Comparison of ENCODE assay signal across 8 mouse cellular contexts in the genomic region with DNA sequence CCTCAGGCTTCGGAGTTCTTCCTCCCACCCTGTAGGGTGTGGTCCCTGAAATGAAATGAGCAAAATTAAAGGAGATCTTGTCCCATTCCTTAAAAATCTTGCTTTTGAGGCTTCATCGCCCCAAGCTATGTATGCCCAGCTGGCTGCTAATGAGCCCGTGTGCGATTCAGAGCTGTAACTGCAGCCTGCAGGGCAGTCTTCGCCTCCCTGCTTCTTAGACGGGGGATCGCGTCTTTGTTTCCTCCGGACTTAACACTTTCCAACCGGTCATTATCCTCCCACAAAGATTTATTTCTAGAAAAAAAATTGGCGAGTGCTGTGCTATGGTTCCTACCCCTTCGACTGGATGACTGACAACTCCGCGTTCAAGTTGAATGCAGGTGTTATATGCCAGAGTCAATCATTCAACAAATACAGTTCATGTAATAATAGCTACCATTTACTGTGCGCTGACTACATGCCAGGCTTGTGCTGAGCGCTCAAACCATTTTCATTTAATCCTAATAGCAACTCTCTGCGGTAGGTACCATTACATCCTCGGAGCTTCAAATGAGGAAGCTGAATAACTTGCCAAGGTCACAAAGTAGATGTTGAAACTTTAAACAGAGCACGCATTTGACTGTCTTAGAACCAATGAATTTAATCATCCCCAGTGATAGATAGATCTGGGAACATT. TPM values are rescaled to one million over a fixed set of nuclear protein-coding genes. Genes with fewer than 3 reads are reported as not detected.
A peak's percentile ranks its signal among the peaks of the same experiment; 100 is the strongest.
DNase-seq lines count a peak whose midpoint lies in the region; ATAC-seq and TF ChIP-seq lines count a peak whose summit lies in the region.

No protein-coding gene starts in this region.

- no peak for TF ChIP-seq EP300 in ES-Bruce4 (IDR thresholded peaks at IDR 0.05; ENCODE audit: insufficient read depth, low read depth, low read length)
- no peak for TF ChIP-seq EP300 in liver, embryonic 14.5 days (IDR thresholded peaks at IDR 0.05; ENCODE audit: low read depth)

- H3K27ac ChIP-seq in heart, embryonic 15.5 days: peak overlapping the region; percentile 100
- H3K27ac ChIP-seq in ES-Bruce4 (ENCODE audit: insufficient read depth, low read length): peak overlapping the region; percentile 99
- H3K27ac ChIP-seq in forebrain, embryonic 12.5 days: peak overlapping the region; percentile 99
- peak overlapping the region; percentile 99 for H3K27ac ChIP-seq in liver, embryonic 14.5 days
- peak overlapping the region; percentile 100 for H3K27ac ChIP-seq in stomach, embryonic 14.5 days (ENCODE audit: low read length)

- no peaks in the 10 kb centered on the region for H3K36me3 ChIP-seq in heart, embryonic 15.5 days
- no peaks in the 10 kb centered on the region for H3K36me3 ChIP-seq in ES-Bruce4 (ENCODE audit: control insufficient read depth, insufficient read depth, low read length, poor library complexity, severe bottlenecking)
- H3K36me3 ChIP-seq in forebrain, embryonic 12.5 days (replicated peaks): no peaks in the 10 kb centered on the region
- H3K36me3 ChIP-seq in liver, embryonic 14.5 days (replicated peaks; ENCODE audit: control insufficient read depth, insufficient read depth, low read depth): no peaks in the 10 kb centered on the region
- H3K36me3 ChIP-seq in stomach, embryonic 14.5 days (ENCODE audit: control insufficient read depth, insufficient read depth, low read length): no peaks in the 10 kb centered on the region

- intact Hi-C loops in left cerebral cortex, postnatal 14 days (cut with DNase I): no loop called here

- H3K4me2 ChIP-seq in heart, embryonic 15.5 days: peak overlapping the region; percentile 87
- H3K4me2 ChIP-seq in forebrain, embryonic 12.5 days: peak overlapping the region; percentile 77
- H3K4me2 ChIP-seq in liver, embryonic 14.5 days (ENCODE audit: low read depth): peak overlapping the region; percentile 100
- peak overlapping the region; percentile 89 for H3K4me2 ChIP-seq in stomach, embryonic 14.5 days (replicated peaks; ENCODE audit: low read depth, low read length)

- TF ChIP-seq CTCF in ES-Bruce4 (IDR thresholded peaks at IDR 0.05; ENCODE audit: low read depth, low read length): no peak
- no peak for TF ChIP-seq CTCF in liver, embryonic 14.5 days (IDR thresholded peaks at IDR 0.05; ENCODE audit: low read depth)

- H3K27me3 ChIP-seq in heart, embryonic 15.5 days: no peaks in the 10 kb centered on the region
- H3K27me3 ChIP-seq in ES-Bruce4 (ENCODE audit: control insufficient read depth, insufficient read depth, low read length, poor library complexity, severe bottlenecking): no peaks in the 10 kb centered on the region
- H3K27me3 ChIP-seq in forebrain, embryonic 12.5 days: no peaks in the 10 kb centered on the region
- H3K27me3 ChIP-seq in liver, embryonic 14.5 days (ENCODE audit: control insufficient read depth, insufficient read depth, low read length): no peaks in the 10 kb centered on the region
- H3K27me3 ChIP-seq in stomach, embryonic 14.5 days (ENCODE audit: control insufficient read depth, insufficient read depth, low read length): no peaks in the 10 kb centered on the region

- peaks cover 47% of the 10 kb centered on the region for H3K4me1 ChIP-seq in heart, embryonic 15.5 days (replicated peaks)
- no peaks in the 10 kb centered on the region for H3K4me1 ChIP-seq in ES-Bruce4 (ENCODE audit: control insufficient read depth, insufficient read depth, low read length)
- peaks cover 22% of the 10 kb centered on the region for H3K4me1 ChIP-seq in forebrain, embryonic 12.5 days
- peaks cover 25 to 30% of the 10 kb centered on the region in 2 experiments for H3K4me1 ChIP-seq in liver, embryonic 14.5 days (replicated peaks; ENCODE audit: control insufficient read depth in 2 of 2, insufficient read depth in 2 of 2, low read length in 1 of 2)
- H3K4me1 ChIP-seq in stomach, embryonic 14.5 days (ENCODE audit: control insufficient read depth, insufficient read depth, low read length): peaks cover 14% of the 10 kb centered on the region

- TF ChIP-seq POLR2A in ES-Bruce4 (IDR thresholded peaks at IDR 0.05; ENCODE audit: insufficient read depth, low read length): no peak

- ATAC-seq in heart, embryonic 15.5 days (replicated peaks; ENCODE audit: insufficient number of reproducible peaks, insufficient read depth, low FRiP score, low read depth): no peak
- peak; percentile 27 for ATAC-seq in forebrain, embryonic 12.5 days (ENCODE audit: low FRiP score)
- ATAC-seq in liver, embryonic 14.5 days (ENCODE audit: insufficient read depth): no peak
- no peak for ATAC-seq in stomach, embryonic 14.5 days (ENCODE audit: insufficient number of reproducible peaks, insufficient read depth, low FRiP score, low read depth)

- H3K9me3 ChIP-seq in heart, embryonic 15.5 days (replicated peaks): no peaks in the 10 kb centered on the region
- no peaks in the 10 kb centered on the region for H3K9me3 ChIP-seq in ES-Bruce4 (replicated peaks; ENCODE audit: control insufficient read depth, insufficient read depth, low read length, poor library complexity, severe bottlenecking)
- no peaks in the 10 kb centered on the region for H3K9me3 ChIP-seq in forebrain, embryonic 12.5 days
- H3K9me3 ChIP-seq in liver, embryonic 14.5 days (ENCODE audit: control insufficient read depth, low read length): no peaks in the 10 kb centered on the region
- no peaks in the 10 kb centered on the region for H3K9me3 ChIP-seq in stomach, embryonic 14.5 days (ENCODE audit: control insufficient read depth, low read depth, low read length)

- peak overlapping the region; percentile 80 for H3K9ac ChIP-seq in heart, embryonic 15.5 days
- H3K9ac ChIP-seq in ES-Bruce4 (ENCODE audit: low read depth, poor library complexity, severe bottlenecking): peak overlapping the region; percentile 68
- H3K9ac ChIP-seq in forebrain, embryonic 12.5 days: peak overlapping the region; percentile 71
- peak overlapping the region; percentile 95 for H3K9ac ChIP-seq in liver, embryonic 14.5 days (replicated peaks)
- H3K9ac ChIP-seq in stomach, embryonic 14.5 days (replicated peaks; ENCODE audit: low read depth, low read length): peak overlapping the region; percentile 65

- DNase-seq in heart, adult 8-10 months (ENCODE audit: low spot score): no peak
- DNase-seq in liver, embryonic 14.5 days (ENCODE audit: low read depth in 3 of 3, low spot score in 3 of 3): no peak
- DNase-seq in ovary, postnatal 10 days (ENCODE audit: low spot score): no peak
- DNase-seq in left cerebral cortex, postnatal 14 days (ENCODE audit: low spot score in 2 of 2): no peak

- H3K4me3 ChIP-seq in heart, embryonic 15.5 days: peak overlapping the region; percentile 74
- H3K4me3 ChIP-seq in ES-Bruce4 (ENCODE audit: low read depth, low read length): peak overlapping the region; percentile 94
- peak overlapping the region; percentile 79 for H3K4me3 ChIP-seq in forebrain, embryonic 12.5 days (replicated peaks)
- peak overlapping the region; percentile 86 to 89 for H3K4me3 ChIP-seq in liver, embryonic 14.5 days (ENCODE audit: insufficient read depth in 1 of 2, low read depth in 2 of 2, low read length in 2 of 2)
- H3K4me3 ChIP-seq in stomach, embryonic 14.5 days (ENCODE audit: low read depth, low read length): peak overlapping the region; percentile 84

- 7% methylated on average over 19 of the region's 19 CpGs for WGBS in heart, embryonic 15.5 days
- WGBS in forebrain, embryonic 12.5 days: 5% methylated on average over 19 of the region's 19 CpGs
- 4% methylated on average over 19 of the region's 19 CpGs for WGBS in liver, embryonic 14.5 days (ENCODE audit: insufficient replicate concordance)
- WGBS in stomach, embryonic 14.5 days: 4% methylated on average over 19 of the region's 19 CpGs

RNA-seq across cellular contexts. Expression of gene Cap1, which starts 0.9 kb away (rescaled TPM):
- 41.4 and 51.0 TPM in 2 replicates for polyA plus RNA-seq in heart, embryonic 15.5 days (2015; fragmentation: Nextera tagmentation; extraction: Ambion mirVana)
- total RNA-seq in heart, adult 8-10 months (2022): 10 to 100 TPM; 38.4 to 47.9 (median 42.1) TPM
- polyA plus RNA-seq in ES-Bruce4 (2011; ENCODE audit: insufficient read depth, insufficient read length, low read depth, missing spikeins): 183 and 192 TPM in 2 replicates
- 28.1 and 44.4 TPM in 2 replicates for polyA plus RNA-seq in forebrain, embryonic 12.5 days (2016; fragmentation: Nextera tagmentation; extraction: Ambion mirVana)
- polyA plus RNA-seq in liver, embryonic 14.5 days (2012; rRNA removed): 24.2 and 28.3 TPM in 2 replicates
- polyA plus RNA-seq in liver, embryonic 14.5 days (2014; fragmentation: Nextera tagmentation; extraction: Ambion mirVana): 26.8 and 27.3 TPM in 2 replicates
- 84.3 and 89.9 TPM in 2 replicates for polyA plus RNA-seq in stomach, embryonic 14.5 days (2014; fragmentation: Nextera tagmentation; extraction: Ambion mirVana)
- 100 to 1,000 TPM; 233 to 251 TPM for total RNA-seq in left cerebral cortex, postnatal 14 days (2021)

RNA-seq across cellular contexts. Expression of gene Ppt1, which starts 50.7 kb away (rescaled TPM):
- polyA plus RNA-seq in heart, embryonic 15.5 days (2015; fragmentation: Nextera tagmentation; extraction: Ambion mirVana): 57.9 and 80.6 TPM in 2 replicates
- total RNA-seq in heart, adult 8-10 months (2022): 10 to 100 TPM; 44.1 to 52.8 (median 49.1) TPM
- polyA plus RNA-seq in ES-Bruce4 (2011; ENCODE audit: insufficient read depth, insufficient read length, low read depth, missing spikeins): 19.3 and 19.9 TPM in 2 replicates
- polyA plus RNA-seq in forebrain, embryonic 12.5 days (2016; fragmentation: Nextera tagmentation; extraction: Ambion mirVana): 69.4 and 70.1 TPM in 2 replicates
- 6.9 and 10.4 TPM in 2 replicates for polyA plus RNA-seq in liver, embryonic 14.5 days (2012; rRNA removed)
- 17.6 and 17.9 TPM in 2 replicates for polyA plus RNA-seq in liver, embryonic 14.5 days (2014; fragmentation: Nextera tagmentation; extraction: Ambion mirVana)
- 86.5 and 100 TPM in 2 replicates for polyA plus RNA-seq in stomach, embryonic 14.5 days (2014; fragmentation: Nextera tagmentation; extraction: Ambion mirVana)
- total RNA-seq in left cerebral cortex, postnatal 14 days (2021): 10 to 100 TPM; 89.3 to 90.5 TPM
